Mouse (Mus musculus) stomach, postnatal 0 days (tissue): ENCODE data around the gene Nmb.

Experiments
- CTCF ChIP-seq: IDR thresholded peaks from 2 replicates; pipeline ENCODE4 v1.5.1; 2016; ENCODE audit warnings: antibody characterized with exemption, low read depth, mild to moderate bottlenecking, moderate library complexity
- EP300 ChIP-seq: optimal IDR thresholded peaks from 2 replicates; pipeline ENCODE3; 2016; ENCODE audit warnings: antibody characterized with exemption

DNA sequence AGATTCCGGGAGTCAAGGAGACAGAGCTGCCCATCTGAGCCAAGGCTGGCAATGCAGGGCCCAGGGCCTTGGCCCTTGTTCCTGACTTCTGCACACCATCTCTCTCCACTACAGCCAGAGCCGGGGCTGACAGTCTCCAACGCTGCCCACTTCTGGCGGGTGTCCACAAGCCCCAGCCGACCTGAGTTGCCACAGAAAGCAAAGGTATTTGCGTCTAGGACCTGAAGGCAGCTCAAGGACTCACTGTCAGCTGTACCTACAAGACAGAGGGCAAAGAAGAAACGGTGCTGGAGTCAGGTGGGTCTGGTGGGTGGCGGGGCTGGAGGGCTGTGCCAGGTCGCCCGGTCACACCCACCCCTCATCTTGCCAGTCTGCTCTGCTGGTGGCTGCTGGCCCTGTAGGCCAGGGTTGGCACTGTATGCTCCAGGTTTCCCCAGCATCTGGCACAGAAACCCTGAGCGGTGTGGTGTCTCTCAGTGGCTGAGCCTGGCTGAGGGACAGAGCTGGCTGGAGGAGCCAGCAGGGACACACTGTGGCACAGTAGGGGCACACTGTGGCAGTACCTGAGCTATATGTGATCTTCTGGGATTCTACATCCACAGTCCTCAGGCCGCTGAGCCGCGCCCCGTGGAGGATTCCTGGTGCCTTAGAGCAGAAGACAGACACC is 11.7 kb downstream of the Nmb start:
- TF ChIP-seq EP300 = no peak
- no peak for TF ChIP-seq CTCF
